Mouse (Mus musculus) heart, embryonic 16.5 days (tissue): ENCODE results near the gene Rai1. TPM values are rescaled to one million over a fixed set of nuclear protein-coding genes. Genes with fewer than 3 reads are reported as not detected.

Source experiments
- ATAC-seq: fragments of 200-750 bp; cut with Nextera tagmentation; replicated peaks from 2 replicates; pipeline ENCODE4 v1.8.0; 2017; ENCODE audit warnings: moderate number of reproducible peaks; ENCODE audit not compliant: insufficient read depth, low FRiP score; ENCODE audit errors: extremely low read depth
- H3K27ac ChIP-seq: fragments of 300-500 bp; sonication (generic); 2 replicates; pipeline ENCODE4 v1.5.1; 2014; ENCODE audit warnings: mild to moderate bottlenecking, low read length, control low read depth, moderate library complexity
- H3K27me3 ChIP-seq: fragments of 300-500 bp; sonication (generic); 2 replicates; pipeline ENCODE4 v1.6.1; 2014; ENCODE audit warnings: low read length, mixed read lengths; ENCODE audit not compliant: control insufficient read depth, insufficient read depth
- H3K36me3 ChIP-seq: fragments of 300-500 bp; sonication (generic); 2 replicates; pipeline ENCODE4 v1.6.1; 2014; ENCODE audit not compliant: control insufficient read depth, insufficient read depth
- H3K4me1 ChIP-seq: fragments of 300-500 bp; sonication (generic); 2 replicates; pipeline ENCODE4 v1.6.1; 2014; ENCODE audit warnings: low read length, mixed read lengths; ENCODE audit not compliant: control insufficient read depth, insufficient read depth
- H3K4me2 ChIP-seq: fragments of 300-500 bp; sonication (generic); 2 replicates; pipeline ENCODE4 v1.6.1; 2014; ENCODE audit warnings: low read depth, mild to moderate bottlenecking, control low read depth, low read length
- H3K4me3 ChIP-seq: fragments of 300-500 bp; sonication (generic); 2 replicates; pipeline ENCODE4 v1.5.1; 2014; ENCODE audit warnings: mild to moderate bottlenecking, control low read depth, low read length
- H3K9ac ChIP-seq: fragments of 300-500 bp; sonication (generic); 2 replicates; pipeline ENCODE4 v1.6.1; 2014; ENCODE audit warnings: low read length, control low read depth
- H3K9me3 ChIP-seq: fragments of 300-500 bp; sonication (generic); replicated peaks from 2 replicates; pipeline ENCODE4 v1.6.1; 2016; ENCODE audit warnings: low read length; ENCODE audit not compliant: control insufficient read depth
- WGBS: fragments of 180-500 bp; shearing (Covaris S2); extraction: QIAGEN DNeasy Blood & Tissue Kit; methylation state at CpG from one replicate; pipeline ENCODE4 v1.1.7; 2014; 5-methylcytosine and 5-hydroxymethylcytosine counted together
- polyA plus RNA-seq: library from polyadenylated mRNA; unstranded; fragments of >200 nt; fragmentation: Nextera tagmentation; extraction: Ambion mirVana; gene quantifications from 2 replicates; pipeline ENCODE4 v1.2.1, GENCODE M21; 2015

Rai1 gene
- polyA plus RNA-seq, 1 experiment from 2014 or later = 15.7 TPM

GRCm38 (mm10) chr11:60070599-60070998 lies 34.2 kb upstream of the Rai1 start:
- Histone ChIP-seq H3K27ac (no peak overlapping the region), H3K9ac (no peak overlapping the region), H3K4me3 (no peak overlapping the region), H3K4me2 (no peak overlapping the region), H3K27me3 (no peaks in the 10 kb centered on the region), H3K4me1 (peaks cover 2% of the 10 kb centered on the region; the same call in 1 of the 2 replicates), H3K36me3 (no peaks in the 10 kb centered on the region), H3K9me3 (no peaks in the 10 kb centered on the region)
- ATAC-seq = no peak
- WGBS = 36% methylated on average over 8 of the region's 8 CpGs

GRCm38 (mm10) chr11:60071221-60071620 lies 33.6 kb upstream of the Rai1 start:
- ATAC-seq = no peak
- Histone ChIP-seq H3K4me1 (peaks cover 2% of the 10 kb centered on the region; the same call in 1 of the 2 replicates), H3K9ac (no peak overlapping the region), H3K4me2 (no peak overlapping the region), H3K27me3 (no peaks in the 10 kb centered on the region), H3K9me3 (no peaks in the 10 kb centered on the region), H3K27ac (no peak overlapping the region), H3K4me3 (no peak overlapping the region), H3K36me3 (no peaks in the 10 kb centered on the region)
- WGBS = 81% methylated on average over 6 of the region's 6 CpGs

GRCm38 (mm10) chr11:60073121-60073520 lies 31.7 kb upstream of the Rai1 start:
- H3K4me2 ChIP-seq = no peak overlapping the region
- no peaks in the 10 kb centered on the region for H3K27me3 ChIP-seq
- H3K9ac ChIP-seq = no peak overlapping the region
- no peak for ATAC-seq
- no peak overlapping the region for H3K4me3 ChIP-seq
- no peaks in the 10 kb centered on the region for H3K36me3 ChIP-seq
- peaks cover 2% of the 10 kb centered on the region; the same call in 1 of the 2 replicates for H3K4me1 ChIP-seq
- no peaks in the 10 kb centered on the region for H3K9me3 ChIP-seq
- no peak overlapping the region for H3K27ac ChIP-seq

GRCm38 (mm10) chr11:60073936-60074502 lies 30.8 kb upstream of the Rai1 start:
- Histone ChIP-seq H3K4me2 (no peak overlapping the region), H3K9ac (no peak overlapping the region), H3K4me3 (no peak overlapping the region), H3K9me3 (no peaks in the 10 kb centered on the region), H3K27ac (no peak overlapping the region), H3K36me3 (no peaks in the 10 kb centered on the region), H3K27me3 (no peaks in the 10 kb centered on the region), H3K4me1 (peaks cover 2% of the 10 kb centered on the region; the same call in 1 of the 2 replicates)
- 45% methylated on average over 15 of the region's 15 CpGs for WGBS
- ATAC-seq = no peak

- Histone ChIP-seq H3K4me3 (no peak overlapping the region), H3K36me3 (no peaks in the 10 kb centered on the region), H3K27me3 (no peaks in the 10 kb centered on the region), H3K4me2 (no peak overlapping the region), H3K27ac (no peak overlapping the region), H3K9me3 (no peaks in the 10 kb centered on the region), H3K4me1 (no peaks in the 10 kb centered on the region; the same call in 1 of the 2 replicates), H3K9ac (no peak overlapping the region)
- WGBS = 78% methylated on average over 3 of the region's 3 CpGs
- ATAC-seq = no peak
These were observed 28.6 kb upstream of the Rai1 start for GRCm38 (mm10) chr11:60076183-60076582.

GRCm38 (mm10) chr11:60076790-60077189 lies 28.0 kb upstream of the Rai1 start:
- Histone ChIP-seq H3K36me3 (no peaks in the 10 kb centered on the region), H3K9ac (no peak overlapping the region), H3K27me3 (no peaks in the 10 kb centered on the region), H3K4me1 (no peaks in the 10 kb centered on the region; the same call in 1 of the 2 replicates), H3K27ac (no peak overlapping the region), H3K4me2 (no peak overlapping the region), H3K9me3 (no peaks in the 10 kb centered on the region), H3K4me3 (no peak overlapping the region)
- ATAC-seq = 0 out of 2 replicates have a peak, but pooled peaks have one; percentile 28
- WGBS = 13% methylated on average over 4 of the region's 4 CpGs

- no peaks in the 10 kb centered on the region for H3K9me3 ChIP-seq
- no peaks in the 10 kb centered on the region for H3K4me1 ChIP-seq
- no peak overlapping the region for H3K27ac ChIP-seq
- H3K27me3 ChIP-seq = no peaks in the 10 kb centered on the region
- H3K4me3 ChIP-seq = no peak overlapping the region
- H3K4me2 ChIP-seq = no peak overlapping the region
- WGBS = 34% methylated on average over 2 of the region's 2 CpGs
- H3K9ac ChIP-seq = no peak overlapping the region
- H3K36me3 ChIP-seq = no peaks in the 10 kb centered on the region
- ATAC-seq = no peak
These were observed 20.2 kb upstream of the Rai1 start for GRCm38 (mm10) chr11:60084589-60084988.

GRCm38 (mm10) chr11:60086676-60087075 lies 18.1 kb upstream of the Rai1 start:
- H3K4me3 ChIP-seq = no peak overlapping the region
- ATAC-seq = no peak
- no peaks in the 10 kb centered on the region for H3K9me3 ChIP-seq
- WGBS = 80% methylated on average over 1 of the region's 1 CpGs
- H3K27me3 ChIP-seq = no peaks in the 10 kb centered on the region
- H3K27ac ChIP-seq = no peak overlapping the region
- H3K4me2 ChIP-seq = no peak overlapping the region
- H3K9ac ChIP-seq = no peak overlapping the region
- H3K36me3 ChIP-seq = no peaks in the 10 kb centered on the region
- H3K4me1 ChIP-seq = no peaks in the 10 kb centered on the region

GRCm38 (mm10) chr11:60088947-60089346 lies 15.9 kb upstream of the Rai1 start:
- 51% methylated on average over 4 of the region's 4 CpGs for WGBS
- H3K4me3 ChIP-seq = no peak overlapping the region
- no peak overlapping the region for H3K27ac ChIP-seq
- H3K9me3 ChIP-seq = no peaks in the 10 kb centered on the region
- no peak for ATAC-seq
- no peaks in the 10 kb centered on the region for H3K36me3 ChIP-seq
- no peaks in the 10 kb centered on the region for H3K27me3 ChIP-seq
- H3K4me1 ChIP-seq = peaks cover 16% of the 10 kb centered on the region
- no peak overlapping the region for H3K9ac ChIP-seq
- H3K4me2 ChIP-seq = no peak overlapping the region
